Mouse (Mus musculus) kidney, adult 18-20 months (tissue): ENCODE data around the gene Rassf4.
"Not testable (repeated sequence)": the region's sequence is repeated elsewhere in the genome, so short reads cannot be mapped to it uniquely, and the experiment has no call there.

Source experiments
- DNase-seq: peaks from one replicate; pipeline ENCODE4 v3.0.0; 2021

The Rassf4 gene

GRCm38 (mm10) chr6:116635251-116636180 lies 38.2 kb downstream of the Rassf4 start:
- DNase-seq, result peak; percentile 84

GRCm38 (mm10) chr6:116633741-116634695 lies 39.7 kb downstream of the Rassf4 start:
- no peak for DNase-seq

GRCm38 (mm10) chr6:116632129-116632528 lies 41.6 kb downstream of the Rassf4 start:
- DNase-seq, result peak; percentile 89

GRCm38 (mm10) chr6:116629766-116630165 lies 44.0 kb downstream of the Rassf4 start:
- DNase-seq, result no peak

GRCm38 (mm10) chr6:116628539-116629171 lies 45.1 kb downstream of the Rassf4 start, which contains the start of gene Zfp422:
Gene Zfp422, minus strand, starts transcription at chr6:116628999.
- peak; percentile 75 for DNase-seq

GRCm38 (mm10) chr6:116628095-116628494 lies 45.7 kb downstream of the Rassf4 start:
- DNase-seq, result no peak

GRCm38 (mm10) chr6:116626417-116626816 lies 47.3 kb downstream of the Rassf4 start:
- DNase-seq, result not testable (repeated sequence)

GRCm38 (mm10) chr6:116621318-116622023 lies 52.3 kb downstream of the Rassf4 start:
- DNase-seq, result no peak

GRCm38 (mm10) chr6:116618073-116618472 lies 55.7 kb downstream of the Rassf4 start:
- no peak for DNase-seq

GRCm38 (mm10) chr6:116615719-116616118 lies 58.0 kb downstream of the Rassf4 start:
- DNase-seq, result no peak

GRCm38 (mm10) chr6:116607230-116607629 lies 66.5 kb downstream of the Rassf4 start:
- no peak for DNase-seq

GRCm38 (mm10) chr6:116600969-116601368 lies 72.8 kb downstream of the Rassf4 start:
- DNase-seq, result not testable (repeated sequence)

GRCm38 (mm10) chr6:116584095-116584494 lies 89.7 kb downstream of the Rassf4 start, which contains the start of gene Olfr215:
Gene Olfr215, minus strand, starts transcription at chr6:116584195.
- no peak for DNase-seq
